Mouse (Mus musculus): ENCODE results near the gene Cpped1.

- TF ChIP-seq TAL1 (IDR thresholded peaks at IDR 0.05; ENCODE audit: low read length) (no peak), GATA1 (IDR thresholded peaks at IDR 0.05; ENCODE audit: low read length) (no peak)
Measured at GRCm38 (mm10) chr16:11757951-11758350, 151.3 kb downstream of the Cpped1 start.
